Mouse (Mus musculus) retina, embryonic 14.5 days (tissue): ENCODE results near the gene 4933406M09Rik.

ENCODE experiments used
- DNase-seq: peaks from one replicate; pipeline ENCODE4 v3.0.0-alpha.2; 2015; ENCODE audit warnings: low spot score

The 4933406M09Rik gene

GRCm38 (mm10) chr1:134385666-134386065 lies at the start of gene 4933406M09Rik:
Gene 4933406M09Rik (plus strand): TSS chr1:134385940.
- DNase-seq = no peak

DNA sequence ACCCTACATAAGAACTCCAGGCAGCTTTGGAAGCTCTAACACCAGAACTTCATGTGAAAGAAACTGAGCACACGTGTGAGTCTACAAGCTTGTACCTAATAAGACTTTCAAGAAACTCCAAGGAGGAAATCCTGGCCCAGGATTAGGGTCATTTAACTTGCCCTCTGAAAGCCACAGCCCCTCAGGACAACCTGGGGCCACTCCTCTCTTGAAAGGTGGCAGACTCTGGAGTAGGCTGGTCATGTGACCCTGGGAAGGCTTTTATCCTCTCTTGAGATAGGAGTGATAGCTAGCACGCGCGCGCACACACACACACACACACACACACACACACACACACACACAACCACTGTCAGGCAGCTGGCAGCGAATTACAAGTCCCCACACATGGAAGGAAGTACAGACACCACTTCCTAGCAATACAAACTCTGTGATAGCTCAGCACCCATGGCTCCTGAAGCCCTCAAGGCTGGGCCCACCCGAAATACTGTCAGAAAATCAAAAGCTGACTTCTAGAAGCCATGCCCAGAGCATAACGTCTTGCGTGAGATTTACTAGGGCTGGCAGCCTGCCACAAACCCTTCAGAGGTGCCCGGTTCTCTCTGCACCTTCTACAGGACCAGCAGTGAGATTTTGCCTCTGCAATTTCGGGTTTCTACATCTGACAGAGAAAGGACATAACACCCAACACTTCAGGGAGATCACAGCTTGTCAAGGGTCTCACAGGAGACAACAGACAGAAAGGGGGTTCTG lies 48.6 kb upstream of the 4933406M09Rik start:
- DNase-seq = no peak

GRCm38 (mm10) chr1:134339162-134339561 lies 46.6 kb upstream of the 4933406M09Rik start:
- no peak for DNase-seq

DNA sequence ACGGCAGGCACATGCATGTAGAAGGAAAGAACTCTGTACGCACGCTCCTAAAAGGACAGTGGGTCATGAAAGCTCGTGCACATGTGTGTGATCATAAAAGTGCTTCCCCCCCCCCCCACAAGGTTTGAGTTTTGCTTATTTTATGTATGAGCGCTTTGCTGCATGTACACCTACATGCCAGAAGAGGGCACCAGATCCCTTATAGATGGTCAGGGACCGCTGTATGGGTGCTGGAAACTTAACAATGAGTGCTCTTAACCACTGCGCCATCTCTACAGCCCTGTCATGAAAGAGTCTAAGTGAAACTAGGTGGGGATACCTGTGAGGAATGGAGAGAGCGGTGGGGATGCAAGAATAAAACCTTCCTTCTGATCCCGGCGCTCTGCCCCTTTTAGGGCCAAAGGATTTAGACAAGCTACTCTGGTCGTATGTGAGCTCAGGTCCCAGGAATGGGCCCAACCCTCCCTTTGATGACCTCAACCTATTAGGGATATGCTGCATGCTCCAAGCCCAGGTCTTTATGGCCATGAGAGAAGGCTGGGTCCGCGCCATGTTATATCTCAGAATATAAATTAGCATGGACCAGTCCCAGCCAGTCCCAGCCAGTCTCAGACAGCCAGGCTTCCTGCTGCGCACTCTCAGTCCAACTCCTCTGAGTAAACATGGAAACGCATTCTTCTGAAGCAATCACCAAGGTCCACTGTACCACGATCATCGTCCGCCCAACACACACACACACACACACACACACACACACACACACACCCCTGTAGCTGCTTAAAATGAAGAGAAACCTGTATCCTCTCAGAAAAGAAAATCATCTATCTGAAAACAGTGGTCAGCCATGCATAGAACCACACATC lies 45.8 kb upstream of the 4933406M09Rik start:
- no peak for DNase-seq

DNA sequence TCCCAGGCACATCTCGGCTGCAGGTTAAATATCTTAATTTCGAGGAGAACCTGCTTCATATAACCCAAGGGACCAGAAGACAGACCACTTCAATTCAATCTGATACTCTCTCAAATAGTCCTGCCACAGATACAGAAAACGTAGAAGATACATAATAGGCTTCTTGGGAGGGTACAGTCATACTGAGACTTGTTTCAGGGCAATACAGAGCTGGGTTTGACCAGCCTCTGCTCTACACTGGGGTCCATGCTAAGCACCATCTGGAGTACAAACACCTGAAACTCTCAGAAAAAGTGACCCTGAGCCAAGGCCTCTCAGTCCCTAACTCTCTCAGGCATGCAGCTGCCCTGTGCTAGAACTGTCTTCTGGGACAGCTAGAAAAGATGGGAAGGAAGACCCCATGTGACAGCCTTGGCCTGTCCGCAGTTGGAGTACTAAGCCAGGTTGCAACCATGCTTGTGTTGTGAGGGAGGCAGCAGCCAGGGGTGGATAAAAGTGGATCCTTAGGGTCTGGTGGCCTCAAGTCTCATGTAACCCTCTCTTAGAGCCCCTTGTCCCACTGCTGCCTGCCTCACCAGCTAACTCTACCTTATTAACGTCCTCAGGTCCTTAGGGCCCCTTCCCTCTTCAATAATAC lies 44.0 kb upstream of the 4933406M09Rik start:
- DNase-seq = no peak

- peak; percentile 5 for DNase-seq
These were observed 43.5 kb upstream of the 4933406M09Rik start for GRCm38 (mm10) chr1:134342278-134342664.

GRCm38 (mm10) chr1:134342781-134343310 lies 42.9 kb upstream of the 4933406M09Rik start:
- no peak for DNase-seq

DNA sequence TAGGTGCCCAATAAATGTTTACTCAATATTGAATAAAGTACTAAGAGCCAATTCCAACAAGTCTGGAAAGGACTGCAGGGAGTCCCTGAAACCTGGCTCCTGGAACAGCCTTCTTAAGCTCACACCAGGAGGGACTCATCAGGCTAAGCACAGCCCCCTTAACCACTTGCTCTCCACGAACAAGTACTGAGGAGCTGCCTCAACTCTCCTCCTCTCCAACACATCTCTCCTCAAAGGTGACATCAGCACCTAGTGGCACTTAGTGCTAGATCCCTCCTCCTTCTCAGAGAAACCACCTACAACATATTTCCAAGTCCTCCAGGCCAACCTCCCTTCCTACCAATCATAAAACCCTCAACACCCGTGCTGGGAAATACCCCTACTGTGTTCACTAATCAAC lies 42.2 kb upstream of the 4933406M09Rik start:
- no peak for DNase-seq

GRCm38 (mm10) chr1:134344005-134344950 lies 41.5 kb upstream of the 4933406M09Rik start:
- DNase-seq = peak; percentile 93

- no peak for DNase-seq
These were observed 40.7 kb upstream of the 4933406M09Rik start for GRCm38 (mm10) chr1:134345075-134345474.

- no peak for DNase-seq
These were observed 37.9 kb upstream of the 4933406M09Rik start for GRCm38 (mm10) chr1:134347791-134348190.

DNA sequence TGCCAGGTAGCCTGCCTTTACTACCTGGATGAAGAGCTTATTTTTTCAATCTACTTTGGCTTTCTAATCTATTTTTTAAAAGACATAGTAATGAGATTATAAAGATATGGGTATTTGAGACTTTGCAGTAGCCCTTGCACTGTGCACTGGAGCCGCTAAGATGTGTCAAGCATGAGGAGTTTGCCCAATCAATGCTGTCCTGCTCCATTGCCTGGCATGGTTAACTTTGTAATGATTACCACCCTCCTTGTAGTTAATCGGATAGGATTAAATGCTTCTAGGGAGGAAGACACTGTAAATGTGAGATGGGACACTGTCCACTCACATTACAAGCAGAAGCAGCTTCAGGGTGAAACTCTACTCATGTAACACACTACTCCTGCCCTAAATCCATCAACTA lies 32.4 kb upstream of the 4933406M09Rik start:
- DNase-seq = no peak

DNA sequence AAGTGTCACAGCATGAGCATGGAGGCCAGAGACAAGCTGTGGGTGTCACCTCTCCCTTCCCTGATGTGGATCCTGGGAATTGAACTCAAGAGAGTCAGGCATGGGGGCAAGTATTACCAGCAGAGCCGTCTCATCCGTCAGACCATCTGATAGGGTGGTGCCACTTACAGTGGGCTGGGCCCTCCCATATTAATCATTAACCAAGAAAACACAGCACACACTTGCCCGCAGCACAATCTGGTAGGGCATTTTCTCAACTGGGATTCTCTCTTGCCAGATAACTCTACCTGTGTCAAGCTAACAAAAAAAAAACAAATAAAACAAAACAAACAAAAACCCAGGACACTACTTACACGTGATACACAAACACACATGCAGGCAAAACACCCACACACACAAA lies 28.3 kb upstream of the 4933406M09Rik start:
- no peak for DNase-seq

- DNase-seq = no peak
These were observed 25.1 kb upstream of the 4933406M09Rik start for GRCm38 (mm10) chr1:134360656-134361055.

DNA sequence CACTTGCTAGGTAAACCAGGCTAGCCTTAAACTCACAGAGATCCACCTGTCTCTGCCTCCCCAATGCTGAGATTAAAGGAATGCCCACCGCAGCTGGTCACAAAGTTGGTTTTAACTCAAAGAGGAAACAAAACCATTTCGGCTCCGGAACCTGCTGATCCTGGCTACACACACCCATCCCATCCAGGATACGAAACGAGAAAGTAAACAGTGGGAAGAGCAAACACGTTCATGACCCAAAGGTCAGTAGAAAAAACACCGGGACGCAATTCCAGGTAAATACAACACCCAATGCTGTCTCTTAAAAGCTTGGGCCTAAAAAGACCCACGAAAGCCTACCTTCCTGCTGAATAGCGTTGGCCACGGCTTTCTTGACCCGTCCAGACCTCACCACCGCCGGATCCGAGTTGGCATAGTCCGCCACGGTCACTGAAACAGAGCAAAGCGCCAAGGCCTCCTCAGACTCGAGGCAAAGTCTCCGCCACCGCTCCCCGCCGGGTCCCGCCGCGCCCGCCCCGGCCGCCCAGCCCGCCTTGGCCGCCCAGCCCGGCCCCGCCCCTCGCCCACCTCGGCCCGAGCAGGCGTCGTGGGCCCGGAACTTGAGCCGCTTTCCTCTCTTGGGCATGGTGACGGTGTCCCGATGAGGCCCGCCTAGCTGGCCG lies 24.4 kb upstream of the 4933406M09Rik start:
- DNase-seq = no peak

DNA sequence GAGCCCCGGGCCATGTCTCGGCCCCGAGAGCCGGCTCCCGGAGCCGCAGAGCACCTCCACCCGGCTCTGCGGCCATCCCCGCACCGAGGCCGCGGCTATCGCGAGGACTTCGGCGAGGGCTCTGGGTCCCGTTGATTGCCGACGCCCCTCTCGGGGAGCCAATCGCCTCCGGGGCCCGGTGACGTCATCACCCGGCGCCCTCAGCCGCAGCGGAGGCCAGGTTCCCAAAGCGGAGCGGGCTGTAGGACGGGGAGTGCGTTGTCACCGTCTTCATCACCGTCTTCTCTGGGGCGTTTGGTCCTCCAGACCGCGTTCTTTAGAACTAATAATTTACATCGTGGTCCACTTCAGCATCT lies 23.9 kb upstream of the 4933406M09Rik start, which contains the start of gene Tmem183a:
Gene Tmem183a (minus strand): TSS at position 123 of the 356 bp plus-strand sequence.
- DNase-seq = peak; percentile 97

- DNase-seq = no peak
These were observed 22.5 kb upstream of the 4933406M09Rik start for GRCm38 (mm10) chr1:134363194-134363593.

DNA sequence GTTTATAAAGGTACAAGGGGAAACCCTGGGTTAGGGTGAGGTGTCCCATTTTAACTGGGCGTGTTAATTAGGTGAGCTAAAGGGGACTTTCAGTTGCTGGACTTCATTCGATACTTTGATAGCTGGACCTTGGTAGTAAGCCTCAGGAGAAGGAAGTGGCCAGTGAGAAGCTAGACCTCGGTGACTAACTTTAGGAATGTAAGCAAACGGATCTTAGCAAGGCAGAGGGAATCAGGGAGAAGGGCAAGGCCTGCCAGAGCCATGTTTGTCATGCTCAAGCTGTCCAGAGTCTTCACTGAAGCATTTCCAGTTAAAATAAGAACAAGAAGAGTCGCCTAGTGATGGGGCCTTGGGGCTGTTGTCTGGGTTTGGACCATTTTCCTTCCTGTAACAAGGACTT lies 20.2 kb upstream of the 4933406M09Rik start:
- no peak for DNase-seq

DNA sequence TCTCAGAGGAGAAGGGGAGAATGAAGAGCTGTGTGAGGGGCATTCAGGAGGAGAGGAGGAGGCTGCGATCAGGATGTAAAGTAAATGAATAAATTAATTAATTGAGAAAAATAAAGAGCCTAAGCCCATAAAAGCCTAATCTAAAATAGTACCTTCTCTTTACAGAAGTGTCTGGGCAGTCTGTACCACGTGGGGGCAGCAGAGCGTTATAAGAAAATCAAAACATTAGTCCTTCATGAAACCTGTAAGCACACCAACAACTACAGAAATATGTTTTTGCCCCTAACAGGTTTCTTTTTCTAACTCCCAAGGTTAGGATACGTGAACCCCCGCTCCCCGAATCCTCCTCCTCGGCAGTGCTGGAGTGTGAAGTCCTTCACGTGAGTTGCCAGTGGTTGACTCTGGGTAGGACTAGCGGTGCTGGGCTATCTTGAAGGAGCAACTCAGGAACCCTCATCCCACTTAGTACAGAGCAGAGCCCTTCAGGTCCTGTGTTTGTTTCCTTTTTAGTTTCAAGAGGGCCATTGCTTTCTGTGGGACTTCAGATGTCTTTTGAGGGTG lies 16.9 kb upstream of the 4933406M09Rik start:
- DNase-seq = peak; percentile 77

GRCm38 (mm10) chr1:134374124-134374523 lies 11.6 kb upstream of the 4933406M09Rik start:
- DNase-seq = no peak
